Mouse (Mus musculus) stomach, postnatal 0 days (tissue): Measurements from ENCODE around the gene Poc1a.

ENCODE experiments used
- CTCF ChIP-seq: IDR thresholded peaks from 2 replicates; pipeline ENCODE4 v1.5.1; 2016; ENCODE audit warnings: antibody characterized with exemption, low read depth, mild to moderate bottlenecking, moderate library complexity
- EP300 ChIP-seq: optimal IDR thresholded peaks from 2 replicates; pipeline ENCODE3; 2016; ENCODE audit warnings: antibody characterized with exemption

DNA sequence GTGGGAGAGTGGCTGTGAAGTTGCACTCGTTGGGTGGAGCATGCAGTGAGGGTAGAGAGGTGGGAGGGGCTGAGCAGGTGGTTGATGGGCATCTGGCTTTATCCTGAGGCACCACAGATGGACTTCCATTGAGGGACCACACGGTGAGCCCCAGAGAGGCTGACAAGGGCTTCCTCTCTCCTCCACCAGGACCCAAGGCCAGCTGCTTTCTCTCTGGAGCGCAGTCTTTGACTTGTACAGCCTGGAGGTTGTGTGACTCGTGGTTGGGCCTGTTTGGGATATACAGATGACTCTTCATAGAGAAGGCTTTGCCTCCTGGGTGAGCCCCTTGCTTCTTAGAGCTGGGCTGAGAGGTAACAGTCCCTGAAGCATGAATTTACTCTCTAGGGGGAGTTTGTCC lies 12.4 kb upstream of the Poc1a start:
- TF ChIP-seq CTCF, result no peak
- TF ChIP-seq EP300, result no peak
